Mouse (Mus musculus): ENCODE measurements around the gene Emc9.

Emc9 gene

DNA sequence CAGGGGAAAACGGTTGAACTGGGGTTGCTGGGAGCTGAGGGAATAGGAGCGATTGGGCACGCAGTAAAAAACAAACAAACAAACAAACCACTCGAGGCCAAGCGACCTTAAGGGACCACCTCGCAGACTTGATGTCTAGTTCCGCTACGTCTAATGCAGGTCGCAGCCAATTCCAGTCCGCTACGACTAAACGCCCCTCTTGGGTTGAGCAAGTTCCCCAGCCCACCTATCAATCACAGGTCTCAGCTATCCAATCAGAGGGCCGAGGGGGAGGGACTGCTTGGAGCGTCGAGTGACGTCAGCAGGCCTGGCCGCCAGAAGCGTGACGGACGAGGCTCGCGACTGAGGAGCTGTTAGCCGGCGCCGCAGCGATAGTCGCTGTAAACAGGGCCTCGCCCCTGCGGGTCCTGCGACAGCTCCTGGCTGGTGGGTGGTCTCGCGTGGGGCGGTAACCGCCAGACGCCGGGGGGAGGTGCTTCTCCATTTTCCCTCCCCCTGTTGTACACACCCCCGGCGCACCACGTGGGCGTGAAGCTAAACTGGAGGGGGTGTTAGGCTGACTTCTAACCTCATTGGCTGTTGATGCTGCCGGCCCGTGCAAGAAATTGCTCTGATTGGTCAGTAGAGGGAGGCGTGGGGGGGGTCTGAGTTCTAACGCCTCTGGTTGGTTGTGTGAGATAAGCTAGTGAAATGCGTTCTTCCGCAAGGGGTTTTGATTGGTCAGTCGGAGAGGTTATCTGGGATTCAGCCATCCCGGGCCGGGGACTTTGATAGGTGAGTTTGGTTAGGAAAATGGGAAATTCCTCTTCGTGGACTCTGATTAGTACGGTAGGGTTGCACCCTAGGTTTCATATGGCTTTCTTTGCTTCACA lies 24.7 kb downstream of the Emc9 start, which contains the start of gene A730061H03Rik:
Gene A730061H03Rik (minus strand): TSS at position 205 of the 872 bp plus-strand sequence.
- peak; percentile 99 for DNase-seq

DNA sequence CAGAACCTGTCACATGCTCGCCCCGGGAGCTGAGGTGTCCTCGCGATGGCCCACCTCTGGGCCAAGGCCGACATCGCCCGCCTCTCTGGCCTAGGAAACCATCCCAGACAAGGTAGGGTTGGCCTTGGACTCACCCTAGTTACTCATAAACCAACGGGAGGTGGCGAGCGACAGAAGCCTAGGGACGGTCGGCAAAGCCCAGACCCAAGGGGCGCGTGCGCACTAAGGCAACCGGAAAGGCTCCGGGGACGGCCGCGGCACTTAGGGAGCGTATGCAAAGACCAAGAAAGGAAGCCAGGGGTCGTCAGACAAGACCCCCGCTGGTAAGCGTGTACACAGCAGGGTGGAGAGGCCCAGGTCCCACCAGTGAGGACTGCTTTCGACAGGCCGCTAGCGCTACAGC lies 25.3 kb downstream of the Emc9 start, which contains the start of gene Dcaf11:
Gene Dcaf11 (plus strand): TSS at position 208 of the 403 bp plus-strand sequence.
- peak; percentile 96 for DNase-seq

DNA sequence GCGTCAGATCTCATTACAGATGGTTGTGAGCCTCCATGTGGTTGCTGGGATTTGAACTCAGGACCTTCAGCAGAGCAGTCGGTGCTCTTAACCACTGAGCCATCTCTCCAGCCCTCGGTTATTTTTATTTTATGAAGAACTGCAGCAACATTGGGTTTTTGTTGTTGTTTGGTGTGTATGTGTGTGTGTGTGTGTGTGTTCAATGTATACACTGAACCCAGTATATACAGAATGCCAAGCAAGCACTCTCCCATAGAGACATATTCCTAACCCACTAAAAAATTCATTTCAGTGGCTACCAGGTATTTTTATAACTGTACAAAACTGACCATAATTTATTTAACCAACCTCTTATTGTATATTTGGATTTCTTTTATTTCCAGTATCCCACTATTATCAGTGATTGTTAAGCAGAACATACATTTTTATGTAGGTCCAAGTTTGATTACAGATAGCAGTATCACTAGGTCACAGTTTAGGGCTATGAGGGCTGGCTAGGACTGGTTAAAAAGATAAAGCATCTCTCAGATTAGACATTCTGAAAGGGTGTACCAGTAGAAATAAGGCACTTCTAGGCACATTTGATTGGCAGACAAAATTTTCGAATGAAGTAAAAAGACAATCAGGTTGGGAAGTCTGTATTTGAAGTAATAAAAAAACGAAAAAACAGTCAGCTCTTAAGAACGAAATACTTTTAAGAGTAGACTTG lies 26.2 kb downstream of the Emc9 start:
- no peak for DNase-seq

DNA sequence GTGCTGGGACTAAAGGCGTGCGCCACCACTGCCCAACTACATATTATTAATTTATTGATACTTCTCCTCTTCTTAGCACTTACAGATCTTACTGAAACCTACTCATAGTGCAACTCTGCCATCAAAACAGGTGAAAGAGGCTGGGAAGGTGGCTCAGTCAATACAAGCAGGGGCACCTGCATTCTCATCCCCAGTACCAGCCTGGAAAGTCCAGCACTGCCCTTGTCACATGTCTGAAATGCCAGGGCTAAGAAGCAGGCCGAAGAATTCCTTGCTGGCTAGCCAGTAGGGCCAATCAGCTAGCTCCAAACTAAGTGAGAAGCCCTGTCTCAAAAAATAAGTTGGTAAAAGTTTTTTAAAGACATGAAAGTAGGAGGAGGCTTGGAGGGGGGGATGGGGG lies 27.5 kb downstream of the Emc9 start:
- no peak for DNase-seq

DNA sequence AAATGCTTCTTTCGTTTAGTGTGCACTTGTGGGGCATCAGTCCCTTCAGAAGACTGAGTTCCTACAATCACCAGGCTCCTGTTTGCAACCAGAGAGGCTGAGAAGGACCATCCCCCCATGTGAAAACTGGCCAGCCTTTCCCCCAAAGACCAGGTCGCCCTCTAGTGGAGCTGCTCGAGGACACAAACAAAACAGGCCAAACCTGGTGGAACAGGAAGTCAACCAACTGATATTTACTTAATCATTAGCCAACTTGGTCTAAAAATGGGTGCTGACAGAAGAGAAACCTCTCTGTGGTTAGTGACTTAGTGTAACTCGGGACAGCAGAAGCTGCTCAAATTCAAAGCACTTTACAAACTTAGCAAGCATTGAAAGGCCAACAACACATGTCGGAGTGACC lies 28.1 kb downstream of the Emc9 start:
- peak; percentile 92 for DNase-seq

DNA sequence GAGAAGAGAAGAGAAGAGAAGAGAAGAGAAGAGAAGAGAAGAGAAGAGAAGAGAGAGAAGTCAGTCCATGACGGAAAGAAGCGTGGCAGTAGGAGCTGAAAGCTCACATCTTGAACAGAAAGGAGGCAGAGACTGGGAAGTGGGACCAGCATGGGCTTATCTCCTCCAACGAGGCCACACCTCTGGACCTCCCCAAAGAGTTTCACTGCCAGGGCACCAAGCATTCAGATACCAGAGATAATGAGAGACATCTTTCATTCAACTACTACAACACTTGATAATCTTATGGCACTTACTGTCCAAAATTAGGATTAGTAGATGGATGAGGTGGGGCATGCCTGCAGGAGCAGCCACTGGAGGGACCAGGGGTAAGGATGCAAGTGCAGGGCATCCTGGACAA lies 29.3 kb downstream of the Emc9 start:
- no peak for DNase-seq

DNA sequence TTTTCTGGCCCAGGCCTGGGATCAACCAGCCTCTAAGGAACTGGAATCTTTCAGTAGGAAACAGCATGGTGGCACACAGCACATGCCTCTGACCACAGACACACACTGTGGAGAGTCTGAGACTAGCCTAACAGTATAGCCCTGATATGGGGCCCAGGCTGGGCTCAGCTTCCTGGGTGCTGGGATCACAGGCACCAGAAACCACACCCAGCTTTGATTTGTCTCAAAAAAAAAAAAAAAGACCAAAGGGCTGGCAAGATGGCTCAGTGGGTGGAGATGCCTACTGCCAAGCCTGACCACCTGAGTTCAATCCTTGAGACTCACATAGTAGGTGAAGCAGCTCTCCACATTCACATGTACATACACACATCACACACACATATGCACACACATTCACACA lies 30.5 kb downstream of the Emc9 start:
- no peak for DNase-seq

DNA sequence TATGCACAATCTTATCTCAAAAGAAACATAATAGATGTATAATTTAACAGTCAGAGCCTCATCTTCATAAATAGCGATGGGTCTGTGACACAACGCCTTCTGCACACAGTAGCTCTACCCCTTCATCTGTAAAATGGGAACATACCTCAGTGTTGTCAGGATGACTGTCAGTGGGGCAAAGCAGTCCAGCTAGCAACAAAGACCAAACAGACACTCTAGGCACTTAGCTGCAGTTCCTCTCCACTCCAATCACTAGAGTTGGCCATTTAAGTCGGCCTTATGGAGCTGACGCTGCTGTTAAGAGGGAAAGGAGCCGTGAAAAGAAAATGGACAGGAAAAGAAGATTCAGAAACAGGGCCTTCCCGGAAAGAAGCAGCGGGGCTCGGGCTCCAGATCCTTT lies 33.3 kb downstream of the Emc9 start:
- no peak for DNase-seq

DNA sequence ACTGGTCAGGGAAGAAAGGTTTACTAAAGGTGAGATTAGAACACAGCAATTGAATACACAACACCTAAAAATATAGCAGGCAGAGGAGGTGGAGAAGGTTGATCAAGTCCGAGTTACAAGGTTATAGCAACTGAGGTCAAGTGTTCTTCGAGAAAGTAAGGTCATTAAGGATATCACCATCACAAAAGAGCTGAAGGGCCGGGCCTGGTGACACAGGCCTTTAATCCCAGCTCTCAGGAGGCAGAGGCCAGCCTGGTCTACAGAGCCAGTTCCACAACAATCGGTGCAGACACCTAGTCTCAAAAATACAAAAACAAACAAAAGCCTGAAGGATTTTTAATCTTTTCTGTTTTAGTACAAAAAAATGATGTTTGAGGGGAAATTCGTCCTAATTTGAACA lies 33.8 kb downstream of the Emc9 start:
- no peak for DNase-seq

DNA sequence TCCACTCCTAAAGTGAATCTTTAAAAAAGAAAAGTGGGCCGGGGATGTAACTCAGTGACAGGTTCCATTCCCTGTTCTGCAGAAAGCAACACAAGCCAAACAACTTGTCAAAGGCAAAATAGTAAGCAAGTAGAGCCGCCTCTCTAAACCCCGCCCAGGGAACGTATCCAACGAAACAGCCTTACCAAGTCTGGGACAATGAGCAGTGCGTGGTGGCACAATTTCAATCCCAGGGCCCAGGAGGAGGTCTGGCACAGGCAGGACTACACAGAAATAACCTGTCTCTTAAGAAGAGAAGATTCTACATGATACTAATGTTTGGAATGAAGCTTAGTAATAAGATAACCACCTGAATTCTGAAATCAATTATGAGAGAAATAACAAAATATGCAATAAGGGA lies 34.9 kb downstream of the Emc9 start:
- no peak for DNase-seq

DNA sequence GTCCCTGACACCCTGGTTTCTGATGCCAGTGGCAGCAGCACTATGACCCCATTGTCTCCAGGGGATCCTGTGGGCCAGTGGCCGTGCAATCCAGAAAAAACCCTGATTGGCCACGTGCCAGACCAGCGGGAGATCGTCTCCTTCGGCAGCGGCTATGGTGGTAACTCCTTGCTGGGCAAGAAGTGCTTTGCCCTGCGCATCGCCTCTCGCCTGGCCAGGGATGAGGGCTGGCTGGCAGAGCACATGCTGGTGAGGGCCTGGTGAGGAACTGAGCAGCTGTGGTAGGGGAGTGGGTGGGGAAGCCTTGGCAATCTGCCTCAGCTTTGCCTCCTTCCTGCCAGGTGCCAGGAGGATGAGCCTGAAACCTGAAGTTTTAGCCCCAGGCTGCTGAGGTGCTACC lies 40.8 kb downstream of the Emc9 start:
- DNase-seq, result peak; percentile 43

DNA sequence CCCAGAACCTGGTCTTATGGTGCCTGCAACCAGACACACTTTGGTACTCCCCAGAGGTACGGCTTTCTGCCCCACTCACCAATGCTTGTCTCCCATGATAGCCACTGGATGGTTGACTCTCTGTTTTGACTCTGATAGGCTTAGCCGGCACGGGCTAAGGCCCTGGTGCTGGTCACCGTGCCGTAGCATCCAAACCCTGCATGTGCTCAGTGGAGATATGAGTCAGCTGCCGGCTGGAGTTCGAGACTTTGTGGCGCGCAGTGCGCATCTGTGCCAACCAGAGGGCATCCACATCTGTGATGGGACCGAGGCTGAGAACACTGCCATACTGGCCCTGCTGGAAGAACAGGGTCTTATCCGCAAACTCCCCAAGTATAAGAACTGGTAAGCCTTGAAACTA lies 42.8 kb downstream of the Emc9 start:
- no peak for DNase-seq

DNA sequence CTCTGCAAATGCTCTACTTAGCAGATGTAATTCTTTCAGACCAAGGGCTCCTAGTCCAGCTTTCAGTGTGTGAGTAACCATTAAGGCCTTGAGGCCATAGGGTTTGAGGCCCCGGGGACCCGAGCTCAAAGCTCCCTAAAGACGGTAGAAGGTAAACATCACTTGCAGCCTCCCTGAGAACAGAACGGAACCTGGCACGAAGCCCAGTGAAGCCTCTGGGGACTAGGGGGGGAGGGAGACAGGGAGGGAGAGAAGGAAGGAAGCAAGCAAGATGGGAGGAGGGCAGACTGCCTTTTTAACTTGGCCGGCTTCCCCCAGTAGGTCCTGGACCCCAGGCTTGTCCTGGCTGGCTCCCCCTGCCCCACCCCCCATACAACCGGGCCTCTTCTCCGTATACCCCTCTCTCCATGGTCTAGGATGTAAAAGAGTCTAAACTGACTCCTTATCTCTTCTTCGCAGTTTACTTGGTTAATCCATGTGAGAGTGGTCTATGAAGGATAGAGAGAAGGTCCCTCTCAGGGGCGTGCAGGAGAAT lies 44.2 kb downstream of the Emc9 start:
- peak; percentile 93 for DNase-seq

DNA sequence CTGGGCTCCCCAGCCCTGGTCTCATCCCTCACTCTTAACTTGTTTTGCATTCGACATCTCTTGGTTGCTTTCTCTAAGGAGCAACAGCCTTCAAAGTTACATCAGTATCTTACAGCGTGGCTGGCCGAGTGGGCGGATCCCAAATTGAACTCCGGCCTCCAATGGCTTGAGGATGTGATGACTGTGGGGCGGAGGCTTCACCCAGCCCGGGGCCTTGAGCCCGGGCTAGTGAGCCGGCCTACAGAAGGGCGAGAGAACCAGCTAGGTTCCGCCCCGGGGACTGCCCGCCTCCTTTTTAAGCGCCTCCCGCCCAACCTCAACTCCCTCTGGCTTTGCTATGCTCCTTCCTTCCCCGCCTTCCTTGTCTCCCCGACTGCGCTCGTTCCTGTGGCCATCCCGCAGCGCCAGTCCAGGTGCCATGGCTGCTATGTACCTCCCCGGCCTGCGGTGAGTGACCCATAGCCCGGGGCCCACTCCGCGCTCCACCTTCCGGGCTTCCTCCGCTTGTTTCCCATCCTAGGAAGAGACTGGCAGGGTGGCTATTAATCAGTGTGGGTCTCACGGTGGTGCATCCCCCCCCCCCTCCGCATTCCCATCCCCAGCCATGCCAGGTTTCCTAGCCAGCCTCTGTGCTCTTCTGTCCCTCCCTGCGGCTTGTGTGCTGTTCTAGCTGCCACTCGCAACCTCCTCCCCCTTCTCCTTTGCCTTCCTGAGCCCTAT lies 44.9 kb downstream of the Emc9 start, which contains the start of gene Pck2:
Gene Pck2 (plus strand): TSS at position 200 of the 720 bp plus-strand sequence.
- peak; percentile 93 for DNase-seq

DNA sequence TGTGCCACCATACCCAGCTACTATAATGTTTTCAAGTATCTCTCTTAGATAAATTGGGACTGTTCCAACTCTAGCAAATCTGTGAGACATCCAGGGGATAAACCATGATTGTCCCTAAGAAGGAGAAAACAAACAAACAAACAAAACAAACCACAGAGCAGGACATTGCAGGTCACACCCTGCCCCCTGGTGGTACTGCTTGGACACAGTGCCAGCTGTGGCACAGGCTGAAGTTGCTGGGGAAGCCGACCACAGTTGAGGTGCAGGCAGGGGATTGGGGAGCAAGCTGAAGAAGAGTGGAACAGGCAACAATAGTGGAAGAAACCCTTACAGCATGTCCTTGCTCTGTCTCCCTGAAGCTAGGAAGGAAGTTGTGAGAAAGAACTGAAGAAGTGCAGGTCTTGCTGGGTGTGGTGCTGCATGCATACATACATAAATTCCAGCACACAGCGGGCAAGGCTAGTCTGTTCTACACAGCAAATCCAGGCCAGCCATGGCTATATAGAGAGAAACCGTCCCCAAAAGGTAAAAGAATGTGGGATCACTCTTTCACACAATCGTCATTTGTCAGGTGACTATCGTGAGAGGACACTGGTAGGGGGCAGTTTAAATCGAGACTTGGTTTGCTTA lies 48.9 kb downstream of the Emc9 start:
- DNase-seq, result peak; percentile 78
